Mouse (Mus musculus): ENCODE data around the gene Gpr183. TPM values are rescaled to one million over a fixed set of nuclear protein-coding genes. Genes with fewer than 3 reads are reported as not detected.

Gpr183 gene
- total RNA-seq, 2 experiments from 2014 or later = 0.44 to 0.66 TPM

DNA sequence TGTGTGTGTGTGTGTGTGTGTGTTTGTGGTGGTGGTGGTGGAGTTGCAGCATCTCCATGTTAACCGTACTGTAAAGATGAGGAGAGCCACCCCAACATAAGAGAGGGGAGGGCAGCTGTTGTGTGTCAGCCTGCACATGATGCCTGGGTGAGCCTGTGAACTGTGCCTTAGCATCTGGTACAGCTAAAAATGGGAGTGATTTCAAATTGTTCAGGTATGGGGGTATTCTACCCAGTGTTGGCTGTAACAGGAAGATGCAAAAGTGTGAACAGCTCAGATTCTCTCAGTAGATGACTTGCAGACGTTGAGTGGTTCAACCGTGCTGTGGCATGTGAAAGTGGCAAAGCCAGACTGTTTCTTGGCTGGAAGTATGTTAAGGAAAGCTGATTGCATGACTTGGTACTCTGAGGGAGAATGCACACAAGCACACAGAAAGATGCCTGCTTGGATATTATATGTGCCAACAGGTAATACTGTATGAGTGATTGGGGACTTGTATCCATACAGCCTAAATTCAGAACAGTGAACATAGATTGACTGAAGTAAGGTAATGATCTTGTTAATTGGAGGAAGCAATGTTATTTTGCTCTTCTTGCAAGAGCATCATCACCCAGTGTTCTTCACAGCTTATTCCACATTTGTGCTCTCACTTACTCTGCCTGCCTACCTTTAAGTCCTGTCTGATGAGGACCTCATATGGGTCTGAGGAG is 6.8 kb downstream of the Gpr183 start:
- intact Hi-C loops (cut with DNase I) = no loop called here
- no peak for DNase-seq

DNA sequence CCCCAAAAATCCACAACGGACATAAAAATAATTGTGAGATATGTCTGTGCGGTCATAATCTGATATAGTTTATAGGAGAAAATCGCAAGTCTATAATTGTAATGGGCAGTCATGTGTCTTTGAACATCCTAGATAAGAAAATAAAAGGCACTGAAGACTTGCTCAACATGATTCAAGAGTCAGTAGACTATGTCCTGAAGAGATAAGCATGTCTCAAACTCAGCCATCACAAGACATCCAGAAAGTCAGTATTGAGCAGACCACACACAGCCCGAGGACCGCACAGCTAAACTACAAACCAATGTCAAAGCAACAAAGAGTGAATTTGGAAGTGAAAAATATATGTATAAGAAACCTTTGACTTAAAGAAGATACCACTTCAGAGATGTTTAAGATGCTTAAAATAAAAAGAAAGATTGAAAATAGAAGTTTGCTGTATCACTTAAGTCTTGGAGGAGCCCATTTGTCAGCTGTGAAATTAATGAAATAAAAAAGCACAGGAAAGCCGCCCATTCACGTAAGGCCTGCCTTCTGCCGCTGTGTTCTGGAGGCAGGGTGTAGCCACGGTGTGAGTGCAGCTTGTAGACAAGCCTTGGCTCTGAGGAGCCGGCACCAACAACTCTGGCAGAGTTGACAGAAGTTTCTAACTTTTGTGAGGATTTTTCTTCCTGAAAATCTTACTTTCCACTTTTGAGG is 7.7 kb downstream of the Gpr183 start:
- DNase-seq = no peak

DNA sequence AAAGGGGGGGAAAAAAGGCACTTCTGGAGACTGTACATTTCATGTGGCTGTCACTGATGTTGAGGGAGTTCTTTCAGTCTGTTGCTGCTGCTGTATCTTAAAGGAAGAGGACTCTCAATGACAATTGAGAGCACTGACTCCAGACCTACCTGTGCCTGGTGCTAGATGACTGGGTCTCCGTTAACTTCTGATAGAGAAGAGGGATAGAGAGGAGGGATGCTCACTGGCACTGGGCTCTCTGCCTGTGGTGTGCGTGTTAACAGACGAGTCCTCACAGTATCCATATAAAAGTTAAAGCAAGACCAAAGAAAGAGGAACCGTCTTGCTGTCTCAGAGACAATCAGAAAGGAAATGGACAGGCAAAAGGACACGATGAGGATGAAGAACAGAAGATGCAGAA is 8.7 kb downstream of the Gpr183 start:
- intact Hi-C loops (cut with DNase I) = no loop called here

More for the DNA sequence above, 7.7 kb downstream of the Gpr183 start:
- intact Hi-C loops (cut with DNase I) = no loop called here

DNA sequence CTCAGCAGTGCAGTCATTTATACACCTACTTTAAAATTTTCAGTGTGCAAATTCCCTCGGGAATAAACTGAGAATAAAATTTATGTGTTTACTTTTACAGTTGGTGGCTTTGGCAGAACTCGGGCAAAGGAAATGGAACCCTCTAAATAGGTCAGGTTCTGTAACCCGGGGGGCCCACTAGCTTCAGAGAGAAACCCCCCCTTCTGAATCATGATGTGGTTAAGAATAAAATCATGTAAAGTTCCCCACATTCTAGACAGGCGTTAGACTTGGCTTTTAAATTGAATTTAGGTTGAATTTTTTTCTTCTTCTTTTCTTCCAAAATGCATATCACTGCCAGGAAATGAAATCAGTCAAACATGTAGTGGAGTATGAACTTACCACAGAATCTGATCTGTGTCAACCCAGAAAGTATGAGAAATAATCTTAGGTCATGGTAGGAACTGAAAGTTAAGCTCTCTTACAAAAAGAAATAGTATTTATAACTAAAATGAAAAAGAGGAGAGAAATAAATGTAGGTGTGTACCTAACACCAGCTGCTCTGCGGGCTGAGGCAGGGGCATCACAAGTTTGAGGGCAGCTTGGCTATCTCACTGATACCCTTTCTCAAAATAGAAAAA is 9.7 kb downstream of the Gpr183 start:
- intact Hi-C loops (cut with DNase I) = no loop called here
- DNase-seq = no peak

More for the DNA sequence above, 8.7 kb downstream of the Gpr183 start:
- no peak for DNase-seq

DNA sequence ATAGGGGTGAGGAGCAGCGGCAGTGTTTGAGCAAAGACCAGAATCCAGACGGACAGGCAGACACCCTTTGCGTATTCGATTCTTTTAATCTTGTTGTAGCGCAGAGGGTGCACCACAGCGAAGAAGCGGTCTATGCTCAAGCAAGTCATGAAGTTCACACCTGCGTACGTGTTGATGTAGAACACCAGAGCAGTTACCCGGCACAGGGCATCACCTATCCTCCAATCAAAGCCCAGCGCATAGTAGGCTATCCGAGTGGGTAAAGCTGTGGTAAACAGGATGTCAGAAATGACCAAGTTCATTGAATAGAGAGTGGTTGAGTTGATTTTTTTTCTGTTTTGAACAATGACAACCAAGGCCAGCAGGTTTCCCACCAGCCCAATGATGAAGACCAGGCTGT is 10.4 kb downstream of the Gpr183 start:
- intact Hi-C loops (cut with DNase I) = no loop called here
- no peak for DNase-seq

DNA sequence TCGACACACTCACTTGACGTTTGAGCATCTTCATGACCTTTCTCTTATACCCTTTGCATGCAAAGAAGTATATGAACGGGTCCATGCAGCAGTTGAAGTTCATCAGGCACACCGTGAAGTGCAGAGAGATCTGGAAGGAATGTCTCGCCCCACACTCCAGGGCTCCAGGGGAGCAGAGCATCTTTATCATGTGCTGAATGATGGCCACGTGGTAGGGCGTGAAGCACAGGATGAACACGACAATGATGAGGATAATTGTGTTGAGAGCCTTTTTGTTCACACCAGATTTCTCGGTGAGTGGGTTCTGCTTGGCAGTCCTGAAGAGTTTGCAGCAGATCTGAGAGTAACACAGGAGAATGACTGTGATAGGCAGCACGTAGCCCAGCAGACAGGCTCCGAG is 10.9 kb downstream of the Gpr183 start:
- intact Hi-C loops (cut with DNase I) = no loop called here
- DNase-seq = no peak

DNA sequence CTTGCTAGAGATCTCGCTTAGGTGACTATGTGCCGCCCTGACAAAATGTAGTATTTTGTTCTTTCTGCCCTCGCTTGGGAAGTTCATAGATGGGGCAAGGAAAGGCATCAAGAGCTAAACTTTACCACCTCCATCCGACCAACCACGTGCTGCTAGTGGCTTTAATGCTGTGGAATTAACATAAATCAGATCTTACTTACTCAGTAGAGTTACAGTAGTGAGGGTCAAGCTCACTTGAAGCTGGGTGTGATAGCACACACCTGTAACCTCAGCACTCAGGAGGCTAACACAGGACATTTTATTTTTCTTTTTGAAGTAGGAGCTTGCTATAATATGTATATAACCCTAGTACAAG is 13.0 kb downstream of the Gpr183 start:
- no peak for DNase-seq
- intact Hi-C loops (cut with DNase I) = no loop called here

DNA sequence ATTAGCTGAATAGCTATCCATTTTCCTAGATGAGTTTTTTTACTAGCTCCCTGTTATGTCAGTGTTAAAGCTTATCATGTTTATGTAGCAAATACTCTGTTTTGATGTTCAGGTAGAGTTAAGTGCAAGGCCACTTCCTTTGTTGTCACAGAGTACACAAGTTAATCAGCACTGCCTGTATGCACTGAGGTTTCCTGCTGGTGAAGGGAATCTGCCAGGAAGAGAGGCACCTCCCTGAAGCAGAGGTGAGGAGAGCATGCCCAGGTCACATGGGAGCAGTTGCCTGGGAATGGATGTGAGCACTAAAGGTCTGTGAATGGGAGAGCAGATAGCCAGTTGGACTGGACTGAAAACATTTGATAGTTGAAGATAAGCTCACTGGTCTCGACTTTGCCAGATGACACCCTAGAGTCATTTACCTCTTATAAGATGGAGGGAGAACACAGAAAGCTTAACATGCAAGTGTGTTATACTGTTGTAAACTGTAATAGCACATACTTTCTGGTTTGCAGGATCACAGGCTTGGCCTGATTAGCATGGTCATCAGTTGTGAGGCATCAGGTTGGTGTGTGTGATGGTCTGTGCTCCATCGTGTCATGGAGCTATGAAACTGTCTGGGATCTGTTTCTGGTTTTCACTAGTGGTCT is 13.5 kb downstream of the Gpr183 start:
- intact Hi-C loops (cut with DNase I) = no loop called here
- DNase-seq = no peak

DNA sequence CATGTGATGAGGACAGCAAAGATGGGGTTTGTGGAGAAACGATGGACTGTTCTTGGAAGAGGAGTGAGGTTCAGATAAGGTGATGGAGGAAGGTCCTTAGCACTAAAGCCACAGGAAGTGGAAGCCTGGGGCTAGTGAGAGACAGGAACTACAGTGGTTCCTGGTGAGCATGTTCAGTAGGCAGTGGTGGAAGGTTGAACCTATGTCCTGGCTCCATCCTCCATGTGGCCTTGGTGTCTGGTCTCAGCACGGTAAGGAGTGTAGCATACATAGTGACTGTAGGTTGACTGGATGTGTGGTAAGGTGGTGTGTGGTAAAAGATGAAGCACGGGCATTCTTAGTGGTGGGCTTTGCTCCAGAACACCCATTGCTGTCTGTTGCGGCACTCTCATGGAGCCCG is 15.1 kb downstream of the Gpr183 start:
- DNase-seq = no peak
- intact Hi-C loops (cut with DNase I) = no loop called here

DNA sequence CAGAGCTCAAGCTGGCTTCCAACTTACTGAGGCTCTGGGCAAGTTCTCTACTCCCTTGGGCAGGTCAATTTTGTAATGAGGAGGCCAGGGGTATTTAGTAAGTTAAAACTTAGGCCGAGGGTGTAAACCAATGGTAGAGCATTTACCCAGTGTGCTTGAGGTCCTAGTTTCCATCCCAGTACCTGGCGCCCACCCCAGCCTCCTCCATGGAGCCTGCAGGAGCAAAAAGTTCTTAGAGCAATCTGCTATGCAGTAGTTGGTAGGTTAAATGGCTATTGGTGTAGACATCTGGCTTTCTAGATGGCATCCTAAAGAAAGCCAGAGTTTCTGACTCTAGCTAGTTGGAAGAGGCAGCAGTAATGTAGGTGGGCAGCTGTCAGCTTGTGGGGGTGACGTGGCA is 15.6 kb downstream of the Gpr183 start:
- DNase-seq = no peak
- intact Hi-C loops (cut with DNase I) = no loop called here

DNA sequence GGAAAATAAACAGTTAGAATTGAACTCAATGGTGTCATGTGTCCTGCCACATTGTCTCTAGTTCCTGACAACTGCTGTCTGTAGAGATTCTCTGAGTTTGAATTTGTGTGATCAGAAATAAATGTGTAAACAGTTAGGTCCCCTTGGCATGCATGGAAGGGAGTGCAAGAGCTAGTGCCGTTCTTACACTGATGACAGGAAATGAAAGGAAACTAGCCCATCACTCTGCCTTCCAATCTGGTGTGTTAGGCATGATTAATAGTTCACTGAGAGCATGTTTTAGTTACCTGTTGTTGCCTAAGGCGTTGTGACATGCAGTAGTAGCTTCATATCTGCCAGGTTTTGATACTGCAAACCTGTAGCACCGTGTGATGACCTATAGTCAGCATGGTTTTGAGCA is 17.0 kb downstream of the Gpr183 start:
- DNase-seq = no peak
- intact Hi-C loops (cut with DNase I) = no loop called here

DNA sequence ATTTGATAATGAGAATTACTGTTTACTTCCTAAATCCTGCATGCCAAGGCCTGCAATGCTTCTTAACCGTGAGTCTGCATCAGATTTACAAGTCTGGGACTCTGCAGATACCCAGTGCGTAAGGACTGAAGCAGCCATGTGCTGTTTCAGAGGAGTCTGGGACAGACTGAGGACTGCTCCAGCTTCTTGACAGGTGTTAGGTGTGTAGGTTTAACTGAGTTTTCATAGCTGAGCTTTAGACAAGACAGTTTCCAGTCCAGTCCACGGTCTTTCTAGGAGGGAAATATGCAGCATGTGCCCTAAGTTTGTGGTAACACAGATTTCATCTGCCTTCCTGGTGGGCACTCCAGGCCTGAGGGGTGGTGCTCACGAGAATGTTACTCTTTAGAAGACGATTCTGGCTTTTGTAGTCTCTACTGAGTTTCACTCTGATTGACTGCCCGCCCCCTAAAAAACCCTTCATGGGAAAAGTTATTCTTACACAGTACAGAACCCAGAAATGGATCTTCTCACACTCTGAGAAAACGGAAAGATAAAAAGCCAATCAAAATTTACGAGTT is 17.7 kb downstream of the Gpr183 start:
- intact Hi-C loops (cut with DNase I) = no loop called here
- DNase-seq = no peak

DNA sequence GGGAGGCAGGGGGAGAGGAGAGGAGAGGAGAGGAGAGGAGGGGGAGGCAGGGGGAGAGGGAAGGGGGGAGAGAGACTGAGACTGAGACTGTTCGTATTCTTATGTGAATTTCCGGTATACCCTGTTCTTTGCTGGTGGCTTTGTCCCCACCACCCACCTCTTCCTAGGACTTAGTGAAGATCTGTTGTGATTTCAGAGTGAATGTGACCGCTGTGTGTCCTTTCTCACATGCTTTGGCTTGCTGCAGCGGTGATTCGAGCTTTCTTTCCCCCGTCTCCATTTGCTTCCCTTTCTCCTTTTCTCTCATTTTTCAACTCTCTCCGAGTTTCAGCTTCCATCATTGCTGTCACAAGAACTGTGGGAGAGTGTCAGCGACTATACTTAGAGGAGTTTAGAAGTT is 18.3 kb downstream of the Gpr183 start:
- no peak for DNase-seq
- intact Hi-C loops (cut with DNase I) = no loop called here

DNA sequence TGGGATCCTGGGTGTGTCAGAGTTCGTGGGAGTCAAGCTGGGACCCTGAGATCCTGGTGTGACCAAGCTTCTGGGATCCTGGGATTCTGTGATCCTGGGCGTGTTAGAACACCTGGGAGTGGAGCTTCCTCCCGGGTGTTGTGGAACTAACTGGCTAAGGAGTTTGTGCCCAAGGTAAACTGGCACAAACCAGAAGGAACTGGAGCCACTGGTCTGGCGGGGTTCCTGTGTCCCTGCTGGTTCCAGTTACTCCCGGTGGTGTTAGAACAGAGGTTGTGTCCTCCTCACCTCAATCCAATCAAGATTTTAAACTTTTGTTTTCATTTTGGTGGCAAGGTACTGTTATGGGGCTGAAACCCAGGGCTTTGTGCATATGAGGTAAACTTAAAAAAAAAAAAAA is 18.9 kb downstream of the Gpr183 start:
- DNase-seq = no peak
- intact Hi-C loops (cut with DNase I) = no loop called here

DNA sequence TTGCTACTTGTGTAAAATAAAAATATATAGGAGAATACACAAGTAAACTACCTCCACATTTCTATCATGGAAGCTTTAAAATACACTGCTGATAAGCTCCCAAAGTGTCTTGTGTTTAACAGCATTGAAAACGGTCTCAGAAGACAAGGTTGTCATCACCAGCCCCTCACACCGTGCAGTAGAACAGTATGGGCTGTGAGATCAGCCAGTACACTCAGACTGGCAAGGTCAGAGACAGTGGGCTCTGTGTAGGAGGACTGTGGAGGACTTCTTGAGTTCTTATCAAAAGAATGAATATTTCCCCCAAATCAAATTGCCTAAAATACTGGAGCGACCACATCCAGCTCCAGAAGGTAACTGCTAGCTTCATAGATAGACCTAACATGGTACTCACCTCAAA is 25.4 kb downstream of the Gpr183 start:
- intact Hi-C loops (cut with DNase I) = no loop called here
- DNase-seq = no peak

DNA sequence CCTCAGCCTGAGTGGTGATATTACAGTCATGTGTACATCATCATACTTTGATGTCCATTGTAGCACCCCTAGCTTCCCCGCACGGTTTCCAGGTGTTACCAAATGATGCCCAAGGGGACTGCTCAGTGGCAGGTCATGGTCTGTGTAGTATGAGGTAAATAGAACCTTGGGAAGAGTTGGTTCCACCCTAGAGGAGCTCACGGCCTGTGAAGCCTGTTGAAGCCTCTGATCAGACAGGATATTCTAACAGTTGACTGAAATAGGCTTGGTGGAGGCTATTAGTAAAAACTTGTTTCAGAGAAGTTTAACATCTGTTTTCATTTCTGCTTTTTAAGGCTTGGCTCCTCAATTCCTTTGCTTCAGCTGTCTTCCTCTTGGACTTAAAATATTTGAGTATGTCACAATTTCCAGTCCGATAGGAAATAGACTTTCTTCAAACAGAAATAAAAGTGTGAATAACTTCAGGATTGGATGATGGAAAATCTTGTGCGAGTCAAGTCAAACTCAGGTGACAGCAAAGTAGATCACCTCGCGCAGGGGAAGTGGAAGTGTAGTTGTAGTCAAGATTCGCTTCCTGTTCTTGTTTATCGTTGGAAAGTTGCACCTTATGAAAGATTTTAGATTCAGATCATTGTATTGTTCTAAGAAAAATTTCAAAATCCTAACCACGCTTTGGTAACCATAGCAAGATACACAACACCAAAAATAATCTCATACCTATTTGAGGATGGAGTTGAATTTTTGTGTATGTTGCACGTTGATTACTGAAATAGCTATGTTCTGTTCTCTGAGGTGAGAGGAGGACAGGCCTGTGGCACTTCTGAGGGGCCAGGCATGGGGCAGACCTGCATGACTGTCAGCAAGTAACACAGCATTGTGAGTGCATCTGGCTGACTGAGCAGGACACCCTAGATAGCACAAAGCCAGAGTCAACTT is 26.5 kb downstream of the Gpr183 start:
- DNase-seq = no peak
- intact Hi-C loops (cut with DNase I) = no loop called here

DNA sequence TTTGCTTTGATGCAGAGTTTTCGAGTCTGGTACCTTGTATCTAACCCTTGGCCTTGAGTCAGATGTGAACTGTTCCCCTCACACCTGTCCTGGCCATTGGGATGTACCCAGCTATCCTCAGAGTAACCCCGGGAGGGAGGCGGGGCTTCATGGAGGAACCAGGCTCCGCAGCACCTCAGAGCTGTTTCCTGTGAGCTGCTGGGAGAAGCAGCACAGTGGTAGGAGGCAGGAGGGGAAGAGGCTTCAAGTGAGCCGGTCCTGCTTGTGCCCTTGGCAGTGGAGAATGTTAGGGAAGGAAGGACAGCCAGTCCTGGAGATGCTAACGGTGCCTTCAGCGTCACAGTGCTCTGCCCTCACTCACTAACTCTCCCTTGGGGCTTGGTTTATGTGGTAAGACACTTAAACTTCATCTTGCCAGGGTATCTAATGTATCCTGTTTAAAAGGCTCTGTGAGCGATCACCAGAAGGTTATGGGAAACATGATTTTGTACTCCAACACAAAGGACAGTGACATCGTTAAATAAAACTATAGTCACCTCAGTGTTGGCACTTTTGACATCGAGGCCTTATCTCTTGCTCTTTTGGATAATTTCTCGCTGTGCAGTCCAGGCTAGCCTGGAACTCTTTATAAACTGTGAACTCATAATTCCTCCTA is 27.3 kb downstream of the Gpr183 start:
- no peak for DNase-seq
- intact Hi-C loops (cut with DNase I) = no loop called here

DNA sequence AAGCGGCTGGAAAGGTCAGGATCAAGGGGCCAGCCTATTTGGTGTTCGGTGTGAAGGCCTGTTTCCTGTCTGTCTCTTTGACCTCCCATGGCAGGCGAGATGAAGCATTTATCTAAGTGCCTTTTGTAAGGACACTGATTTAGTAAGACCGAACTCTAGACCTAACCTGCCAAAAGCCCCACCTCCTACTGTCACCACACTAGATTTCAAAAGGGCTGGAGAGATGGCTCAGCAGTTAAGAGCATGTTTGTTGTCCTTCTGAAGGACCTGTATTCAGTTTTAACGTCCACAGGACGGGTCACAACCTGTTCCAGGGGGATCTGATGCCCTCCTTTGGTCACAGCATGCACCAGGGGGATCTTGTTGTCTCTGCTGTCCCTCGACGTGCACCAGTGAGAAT is 28.1 kb downstream of the Gpr183 start:
- no peak for DNase-seq
- intact Hi-C loops (cut with DNase I) = no loop called here

DNA sequence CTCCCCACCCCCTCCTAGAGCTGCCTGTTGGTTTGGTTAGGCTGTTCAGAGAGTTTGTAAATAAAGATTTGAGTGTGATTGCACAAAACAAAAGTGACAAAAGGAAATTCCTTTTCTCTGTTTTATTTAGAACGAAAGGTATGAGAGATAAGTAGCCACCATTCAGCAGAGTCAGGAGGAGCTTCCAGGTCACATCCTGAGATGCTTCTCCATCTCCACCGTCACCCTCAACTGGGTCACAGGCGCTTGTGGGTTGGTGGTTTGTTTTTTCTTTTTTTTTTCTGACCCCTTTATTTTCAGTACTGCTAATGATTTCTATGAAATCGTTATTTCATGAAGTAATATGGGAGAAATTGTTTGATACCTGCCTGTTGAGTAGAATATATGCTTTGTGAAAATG is 28.6 kb downstream of the Gpr183 start:
- intact Hi-C loops (cut with DNase I) = no loop called here
- DNase-seq = no peak

DNA sequence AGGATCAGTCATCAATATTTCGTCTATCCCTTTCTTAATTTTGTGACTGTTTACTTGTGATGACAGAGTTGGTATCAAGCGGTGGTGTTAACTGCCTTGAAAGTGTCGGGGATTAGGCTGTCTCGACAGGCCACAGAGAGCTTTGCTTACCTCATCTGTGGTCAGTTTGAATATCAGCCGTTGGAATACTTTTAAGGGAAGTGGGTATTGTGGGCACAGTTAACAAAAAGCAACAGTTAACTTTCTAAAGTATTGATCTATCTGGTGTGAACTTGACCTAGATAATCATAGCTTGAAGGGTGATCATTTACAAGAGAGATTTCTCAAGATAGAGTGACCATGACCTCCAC is 30.4 kb downstream of the Gpr183 start:
- intact Hi-C loops (cut with DNase I) = no loop called here
- no peak for DNase-seq

Data from left cerebral cortex, postnatal 4 days (tissue).